Mouse (Mus musculus): ENCODE results near the gene Cyp2u1. TPM values are rescaled to one million over a fixed set of nuclear protein-coding genes. Genes with fewer than 3 reads are reported as not detected.

Gene Cyp2u1
- total RNA-seq, 2 experiments from 2014 or later: not detected

GRCm38 (mm10) chr3:131310572-131310971 is 7.5 kb upstream of the Cyp2u1 start:
- no peak for ATAC-seq (replicated peaks; ENCODE audit: low FRiP score, poor library complexity, severe bottlenecking)

- no peak for ATAC-seq (replicated peaks; ENCODE audit: low FRiP score, poor library complexity, severe bottlenecking)
Measured at GRCm38 (mm10) chr3:131307811-131308210, 4.8 kb upstream of the Cyp2u1 start.

- ATAC-seq (replicated peaks; ENCODE audit: low FRiP score, poor library complexity, severe bottlenecking): no peak
Measured at GRCm38 (mm10) chr3:131306255-131306654, 3.2 kb upstream of the Cyp2u1 start.

- no peak for ATAC-seq (replicated peaks; ENCODE audit: low FRiP score, poor library complexity, severe bottlenecking)
Measured at GRCm38 (mm10) chr3:131303320-131303714, 290 bp upstream of the Cyp2u1 start.

- ATAC-seq (replicated peaks; ENCODE audit: low FRiP score, poor library complexity, severe bottlenecking): peak; percentile 65; the same call in 1 of the 2 replicates
Measured at GRCm38 (mm10) chr3:131299908-131300307, 3.1 kb downstream of the Cyp2u1 start.

- ATAC-seq (replicated peaks; ENCODE audit: low FRiP score, poor library complexity, severe bottlenecking): no peak
Measured at GRCm38 (mm10) chr3:131299078-131299477, 3.9 kb downstream of the Cyp2u1 start.

- ATAC-seq (replicated peaks; ENCODE audit: low FRiP score, poor library complexity, severe bottlenecking): no peak
Measured at GRCm38 (mm10) chr3:131296893-131297292, 6.1 kb downstream of the Cyp2u1 start.

- no peak for ATAC-seq (replicated peaks; ENCODE audit: low FRiP score, poor library complexity, severe bottlenecking)
Measured at GRCm38 (mm10) chr3:131295513-131296200, 7.4 kb downstream of the Cyp2u1 start.

GRCm38 (mm10) chr3:131294503-131294902 is 8.5 kb downstream of the Cyp2u1 start:
- no peak for ATAC-seq (replicated peaks; ENCODE audit: low FRiP score, poor library complexity, severe bottlenecking)

GRCm38 (mm10) chr3:131292959-131293358 is 10.1 kb downstream of the Cyp2u1 start:
- no peak for ATAC-seq (replicated peaks; ENCODE audit: low FRiP score, poor library complexity, severe bottlenecking)

- ATAC-seq (replicated peaks; ENCODE audit: low FRiP score, poor library complexity, severe bottlenecking): no peak
Measured at GRCm38 (mm10) chr3:131292349-131292748, 10.7 kb downstream of the Cyp2u1 start.

GRCm38 (mm10) chr3:131291890-131292289 is 11.1 kb downstream of the Cyp2u1 start:
- ATAC-seq (replicated peaks; ENCODE audit: low FRiP score, poor library complexity, severe bottlenecking): no peak

GRCm38 (mm10) chr3:131274151-131274550 is 28.9 kb downstream of the Cyp2u1 start:
- ATAC-seq (replicated peaks; ENCODE audit: low FRiP score, poor library complexity, severe bottlenecking): no peak

GRCm38 (mm10) chr3:131272374-131273100 is 30.5 kb downstream of the Cyp2u1 start:
- no peak for ATAC-seq (replicated peaks; ENCODE audit: low FRiP score, poor library complexity, severe bottlenecking)

- peak; percentile 77 for ATAC-seq (replicated peaks; ENCODE audit: low FRiP score, poor library complexity, severe bottlenecking)
Measured at GRCm38 (mm10) chr3:131271559-131272373, 31.3 kb downstream of the Cyp2u1 start, which contains the start of gene Hadh. Gene Hadh (minus strand): TSS chr3:131272101.

- no peak; the same call in 1 of the 2 replicates for ATAC-seq (replicated peaks; ENCODE audit: low FRiP score, poor library complexity, severe bottlenecking)
Measured at GRCm38 (mm10) chr3:131271157-131271556, 31.9 kb downstream of the Cyp2u1 start.

- no peak for ATAC-seq (replicated peaks; ENCODE audit: low FRiP score, poor library complexity, severe bottlenecking)
Measured at GRCm38 (mm10) chr3:131270381-131270780, 32.6 kb downstream of the Cyp2u1 start.

- ATAC-seq (replicated peaks; ENCODE audit: low FRiP score, poor library complexity, severe bottlenecking): no peak
Measured at GRCm38 (mm10) chr3:131266366-131267050, 36.5 kb downstream of the Cyp2u1 start.

- ATAC-seq (replicated peaks; ENCODE audit: low FRiP score, poor library complexity, severe bottlenecking): no peak
Measured at GRCm38 (mm10) chr3:131265516-131265915, 37.5 kb downstream of the Cyp2u1 start.

Data from erythroblast, adult 5-6 weeks (primary cell).